Mouse (Mus musculus) spleen, embryonic (tissue): ENCODE measurements around the gene Vcp.

ENCODE experiments used
- CTCF ChIA-PET: fragments of 350-600 bp; sonication (Branson Sonifier 250); formaldehyde crosslinking; loops from one replicate; lab custom pipeline; 2022; lab: Charles Lee

Vcp gene

GRCm38 (mm10) chr4:43030352-43030751 is 30.0 kb upstream of the Vcp start:
- CTCF ChIA-PET: interaction anchor here (0.7 kb wide), 1 partner anchor 10 kb away, joined by 3 read pairs; no protein-coding TSS in a partner anchor

- CTCF ChIA-PET: interaction anchor here (0.7 kb wide), 1 partner anchor 11 kb away, joined by 3 read pairs; no protein-coding TSS in a partner anchor
Measured at GRCm38 (mm10) chr4:43029749-43030148, 29.4 kb upstream of the Vcp start.

- CTCF ChIA-PET: no interaction called here
Measured at GRCm38 (mm10) chr4:43029121-43029520, 28.8 kb upstream of the Vcp start.

- CTCF ChIA-PET: interaction anchor here (1.2 kb wide), 1 partner anchor 16 kb away, joined by 3 read pairs; the partner anchor contains the start of gene Fancg
Measured at GRCm38 (mm10) chr4:43025084-43025960, 25.0 kb upstream of the Vcp start, which contains the start of gene Pigo. Gene Pigo, minus strand, starts transcription at chr4:43025819.

GRCm38 (mm10) chr4:43024673-43025072 is 24.4 kb upstream of the Vcp start:
- CTCF ChIA-PET: interaction anchor here (0.7 to 1.2 kb wide), 2 partner anchors 15 to 16 kb away, joined by 3 read pairs; partner anchors contain the start of gene Fancg

- CTCF ChIA-PET: interaction anchor here (0.7 kb wide), 1 partner anchor 23 kb away, joined by 4 read pairs; no protein-coding TSS in a partner anchor
Measured at GRCm38 (mm10) chr4:43021341-43021740, 21.0 kb upstream of the Vcp start.

GRCm38 (mm10) chr4:43020876-43021275 is 20.6 kb upstream of the Vcp start:
- CTCF ChIA-PET: interaction anchor here (0.7 kb wide), 1 partner anchor 22 kb away, joined by 4 read pairs; no protein-coding TSS in a partner anchor

- CTCF ChIA-PET: interaction anchor here (0.6 kb wide), 1 partner anchor 142 kb away, joined by 6 read pairs; no protein-coding TSS in a partner anchor
Measured at GRCm38 (mm10) chr4:43019641-43020465, 19.5 kb upstream of the Vcp start.

GRCm38 (mm10) chr4:43019176-43019575 is 18.9 kb upstream of the Vcp start:
- CTCF ChIA-PET: no interaction called here

- CTCF ChIA-PET: no interaction called here
Measured at GRCm38 (mm10) chr4:43018156-43018555, 17.8 kb upstream of the Vcp start.

GRCm38 (mm10) chr4:43012091-43012490 is 11.8 kb upstream of the Vcp start:
- CTCF ChIA-PET: no interaction called here

- CTCF ChIA-PET: interaction anchor here (0.7 to 1.1 kb wide), 2 partner anchors 15 to 1935 kb away, joined by 3 to 5 read pairs; partner anchors contain the start of gene Pigo
Measured at GRCm38 (mm10) chr4:43010161-43011038, 10.1 kb upstream of the Vcp start, which contains the start of gene Fancg. Gene Fancg, minus strand, starts transcription at chr4:43010506.

GRCm38 (mm10) chr4:43005765-43006164 is 5.5 kb upstream of the Vcp start:
- CTCF ChIA-PET: no interaction called here

- CTCF ChIA-PET: no interaction called here
Measured at GRCm38 (mm10) chr4:43004951-43005350, 4.6 kb upstream of the Vcp start.

GRCm38 (mm10) chr4:43002756-43003439 is 2.6 kb upstream of the Vcp start:
- CTCF ChIA-PET: interaction anchor here (0.5 kb wide), 1 partner anchor 38 kb away, joined by 3 read pairs; no protein-coding TSS in a partner anchor

GRCm38 (mm10) chr4:43001272-43001671 is 965 bp upstream of the Vcp start:
- CTCF ChIA-PET: interaction anchor here (0.6 kb wide), 1 partner anchor 1702 kb away, joined by 3 read pairs; no protein-coding TSS in a partner anchor

GRCm38 (mm10) chr4:42999451-43000140 is 711 bp downstream of the Vcp start:
- CTCF ChIA-PET: interaction anchor here (1.0 kb wide), 1 partner anchor 32 kb away, joined by 6 read pairs; the partner anchor contains the start of gene Stoml2

GRCm38 (mm10) chr4:42998022-42998421 is 2.3 kb downstream of the Vcp start:
- CTCF ChIA-PET: interaction anchor here (0.6 kb wide), 1 partner anchor 31 kb away, joined by 4 read pairs; no protein-coding TSS in a partner anchor

GRCm38 (mm10) chr4:42988296-42988695 is 12.0 kb downstream of the Vcp start:
- CTCF ChIA-PET: no interaction called here
